Mouse (Mus musculus) left cerebral cortex, postnatal 14 days (tissue): ENCODE results near the gene Atp5d. TPM values are rescaled to one million over a fixed set of nuclear protein-coding genes. Genes with fewer than 3 reads are reported as not detected.

Experiments used
- DNase-seq, 2 experiments: peaks; one replicate each; pipeline ENCODE4 v3.0.0; 2021 to 2022; ENCODE audit warnings: low spot score in 2 of 2, mixed read lengths in 1 of 2
- intact Hi-C: fragments of 180-260 bp; cut with DNase I; formaldehyde crosslinking; loops from one replicate; pipeline ENCODE4 v1.15.1; 2025
- long read RNA-seq, 2 experiments: library from polyadenylated mRNA; stranded (forward); transcript quantifications; one replicate each; pipeline ENCODE4 v2.0.0; 2021
- total RNA-seq, 2 experiments: library from RNA; stranded (reverse); gene quantifications; 2 replicates each; pipeline ENCODE4 v1.2.3; 2021

Gene Atp5d
- 100 to 1,000 TPM; 403 to 424 TPM for total RNA-seq
- long read RNA-seq, experiment 1, transcript Atp5d-201 (4 exons, 931 nt): major isoform, 265 of 302 reads
- long read RNA-seq, experiment 1, transcript Atp5d-203 (5 exons, 1,410 nt): minor isoform, 5 of 302 reads
- long read RNA-seq, experiment 1, partial matches to known transcripts: 4 of 302 reads
- long read RNA-seq, experiment 1, other reads (novel, unspliced or antisense): 24 of 302 reads
- long read RNA-seq, experiment 2, transcript Atp5d-201 (4 exons, 931 nt): major isoform, 188 of 214 reads
- long read RNA-seq, experiment 2, partial matches to known transcripts: 3 of 214 reads
- long read RNA-seq, experiment 2, other reads (novel, unspliced or antisense): 21 of 214 reads

- DNase-seq: peak; percentile 80 to 81
- intact Hi-C loops: no loop called here
Measured at GRCm38 (mm10) chr10:80138553-80139438, at the start of gene Atp5d. Gene Atp5d (plus strand): TSS chr10:80138632.

DNA sequence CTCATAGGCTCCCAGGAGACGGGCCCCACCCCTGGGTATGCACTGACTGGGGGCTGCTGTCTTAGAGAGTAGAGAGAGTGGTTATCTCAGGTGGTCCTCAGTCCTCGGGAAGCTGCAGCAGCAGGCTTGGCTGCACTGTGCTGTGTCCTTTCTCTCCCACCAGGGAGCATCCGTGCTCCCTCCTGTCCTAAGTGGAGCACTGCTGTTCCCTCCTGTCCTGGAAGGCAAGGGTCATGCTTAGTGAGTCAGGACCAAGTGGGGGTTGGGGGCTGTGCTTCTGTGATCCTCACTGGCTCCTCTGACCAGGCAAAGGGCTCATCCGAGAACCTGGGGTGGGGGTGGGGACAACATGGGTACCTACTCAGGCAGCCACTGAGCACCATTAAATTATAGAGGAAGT is 49.3 kb upstream of the Atp5d start:
- DNase-seq: no peak
- intact Hi-C loops: no loop called here

DNA sequence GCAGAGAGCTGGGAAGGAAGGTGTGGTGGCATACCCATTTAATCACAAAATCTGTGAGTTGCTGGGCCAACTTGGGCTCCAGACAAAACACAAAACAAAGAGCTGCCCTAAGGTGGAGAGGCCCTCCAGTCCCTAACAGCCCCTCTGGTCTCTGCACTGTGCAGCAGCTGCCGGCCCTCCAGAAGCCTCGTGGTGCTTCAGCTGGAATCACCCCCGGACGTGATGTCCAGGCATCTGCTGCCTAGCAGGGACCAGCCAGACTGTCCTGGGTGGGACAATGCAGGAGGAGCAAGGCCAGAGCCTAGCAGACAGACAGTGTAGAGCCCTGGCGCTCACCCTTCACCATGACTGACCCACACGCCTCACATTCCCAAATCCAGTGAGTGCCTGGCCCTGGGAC is 46.9 kb upstream of the Atp5d start:
- intact Hi-C loops: no loop called here
- no peak for DNase-seq

DNA sequence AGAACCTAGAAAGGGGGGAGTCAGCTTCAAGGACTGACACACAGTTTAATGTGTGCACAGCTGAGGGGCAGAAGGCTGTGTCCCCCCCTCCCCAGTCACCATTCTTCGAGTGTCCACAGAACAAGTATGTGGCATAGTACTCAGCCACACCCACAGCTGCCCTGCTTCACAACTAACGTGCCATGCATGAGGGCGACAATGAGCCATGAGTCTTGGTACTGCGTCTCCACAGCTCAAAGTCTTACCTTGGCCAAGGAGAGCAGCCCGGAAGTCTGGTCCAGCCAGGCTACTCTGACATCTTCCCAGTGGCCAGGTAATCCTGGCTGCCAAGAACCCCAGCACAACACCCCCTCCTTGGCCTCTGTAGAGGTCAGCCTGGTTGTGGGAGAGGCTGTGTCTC is 45.7 kb upstream of the Atp5d start:
- intact Hi-C loops: no loop called here
- DNase-seq: no peak

- DNase-seq: no peak
- intact Hi-C loops: no loop called here
Measured at GRCm38 (mm10) chr10:80094085-80094484, 44.3 kb upstream of the Atp5d start.

GRCm38 (mm10) chr10:80094684-80095083 is 43.7 kb upstream of the Atp5d start:
- intact Hi-C loops: no loop called here

DNA sequence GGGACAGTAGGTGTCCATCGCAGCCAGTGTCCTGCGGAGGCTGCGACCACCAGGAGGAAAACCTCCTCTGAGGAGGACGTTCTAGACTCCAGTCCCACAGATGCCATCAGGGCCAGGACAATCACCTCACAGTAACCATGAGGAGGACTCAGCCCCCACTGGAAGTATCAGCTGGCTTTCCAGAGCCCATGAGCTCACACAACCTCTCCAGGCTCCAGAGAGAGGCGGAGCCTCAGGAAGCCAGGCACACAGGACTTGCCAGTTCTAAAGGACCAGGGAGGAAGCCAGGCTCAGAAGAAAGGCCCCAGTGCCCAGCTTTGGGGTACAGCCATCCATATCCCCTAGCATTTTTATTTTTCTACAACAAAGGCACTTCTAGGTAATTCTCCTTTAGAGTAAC is 42.9 kb upstream of the Atp5d start:
- intact Hi-C loops: no loop called here
- no peak for DNase-seq

More at GRCm38 (mm10) chr10:80094684-80095083, 43.7 kb upstream of the Atp5d start:
- DNase-seq: no peak

DNA sequence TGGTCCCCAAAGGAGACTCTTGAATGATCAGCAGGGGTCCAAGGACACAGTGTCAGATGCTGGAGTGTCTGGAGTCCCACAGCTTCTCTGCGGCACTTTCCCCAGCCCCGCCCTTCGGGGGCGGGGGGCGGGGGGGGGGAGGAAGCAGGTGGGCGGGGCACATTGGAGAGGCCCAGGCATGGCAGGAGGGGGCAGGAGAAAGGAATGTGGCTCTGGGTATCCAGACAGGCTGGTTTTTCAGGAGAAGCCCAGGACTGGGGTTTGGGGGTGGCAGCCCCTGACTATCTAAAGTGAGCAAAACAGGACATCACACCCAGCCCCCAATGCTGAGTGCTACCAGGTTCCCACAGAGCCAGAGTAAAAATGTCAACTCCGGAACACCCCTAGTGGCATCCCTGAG is 41.2 kb upstream of the Atp5d start:
- no peak for DNase-seq
- intact Hi-C loops: no loop called here

GRCm38 (mm10) chr10:80098630-80099029 is 39.8 kb upstream of the Atp5d start:
- no peak for DNase-seq
- intact Hi-C loops: no loop called here

- intact Hi-C loops: no loop called here
Measured at GRCm38 (mm10) chr10:80100982-80101381, 37.5 kb upstream of the Atp5d start.

GRCm38 (mm10) chr10:80102216-80102915 is 36.1 kb upstream of the Atp5d start:
- intact Hi-C loops: no loop called here
- DNase-seq: peak; percentile 61 to 82

More at GRCm38 (mm10) chr10:80100982-80101381, 37.5 kb upstream of the Atp5d start:
- DNase-seq: no peak

DNA sequence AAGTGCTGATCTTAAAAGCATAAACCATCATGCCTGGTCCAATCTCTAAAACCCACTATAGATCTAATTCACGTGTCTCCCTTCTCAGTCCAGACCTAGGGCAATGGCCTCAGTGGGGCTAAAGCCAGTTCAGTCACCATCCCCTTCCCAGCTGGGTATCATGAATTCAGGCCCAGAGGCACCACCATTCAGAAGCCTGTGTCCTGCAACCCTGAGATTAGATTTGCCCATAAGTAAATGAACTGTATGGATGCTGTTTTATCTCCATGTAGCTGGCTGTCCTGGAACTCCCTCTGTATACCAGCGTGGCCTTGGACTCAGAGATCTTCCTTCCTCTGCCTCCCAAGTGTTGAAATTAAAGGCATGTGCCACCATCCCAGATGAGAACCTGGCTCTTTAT is 35.4 kb upstream of the Atp5d start:
- intact Hi-C loops: no loop called here
- DNase-seq: no peak

- intact Hi-C loops: no loop called here
- DNase-seq: no peak
Measured at GRCm38 (mm10) chr10:80104181-80104580, 34.3 kb upstream of the Atp5d start.

DNA sequence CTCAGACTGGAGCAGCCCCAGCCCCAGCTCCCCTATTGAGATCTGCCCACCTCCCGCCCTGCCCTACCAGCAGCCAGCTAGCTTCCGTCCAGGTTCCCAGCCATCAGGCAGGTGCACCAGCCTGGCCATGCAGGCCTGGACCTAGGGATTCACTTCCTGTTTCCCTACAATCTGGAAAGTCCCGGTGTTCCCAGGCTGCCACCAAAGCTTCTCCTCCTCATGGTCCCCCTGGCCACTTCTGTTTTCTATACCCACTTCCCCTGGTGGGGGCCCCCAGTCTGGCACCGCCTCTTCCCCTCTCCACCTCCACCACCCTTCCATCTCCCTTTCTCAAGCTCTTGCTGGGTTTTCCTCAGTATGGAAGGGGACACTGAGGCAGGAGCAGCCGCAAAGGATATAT is 33.0 kb upstream of the Atp5d start, which contains the start of gene Sbno2:
TSS of gene Sbno2 (minus strand) at position 112 of the 400 bp plus-strand sequence.
- intact Hi-C loops: no loop called here
- no peak for DNase-seq

GRCm38 (mm10) chr10:80105926-80106325 is 32.5 kb upstream of the Atp5d start:
- no peak for DNase-seq
- intact Hi-C loops: no loop called here

DNA sequence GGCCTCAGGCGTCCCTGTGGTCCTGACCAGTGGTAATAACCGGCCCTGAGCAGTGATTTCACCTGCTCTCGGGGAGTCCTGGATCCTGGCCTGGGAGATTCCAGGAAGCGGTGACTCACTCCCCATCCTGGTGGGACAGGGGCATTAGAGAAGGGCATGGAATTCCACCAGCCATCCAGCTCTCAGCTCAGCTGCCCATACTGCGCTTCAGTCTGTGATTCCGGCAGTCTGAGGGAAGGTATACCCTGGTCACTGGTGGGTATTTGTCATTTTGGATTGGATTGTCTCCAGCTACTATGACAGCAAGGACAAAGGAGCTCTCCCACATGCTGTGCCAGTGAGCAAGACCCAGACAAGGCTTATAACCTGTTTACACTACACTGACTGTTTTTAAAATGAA is 30.8 kb upstream of the Atp5d start:
- intact Hi-C loops: no loop called here
- no peak for DNase-seq

DNA sequence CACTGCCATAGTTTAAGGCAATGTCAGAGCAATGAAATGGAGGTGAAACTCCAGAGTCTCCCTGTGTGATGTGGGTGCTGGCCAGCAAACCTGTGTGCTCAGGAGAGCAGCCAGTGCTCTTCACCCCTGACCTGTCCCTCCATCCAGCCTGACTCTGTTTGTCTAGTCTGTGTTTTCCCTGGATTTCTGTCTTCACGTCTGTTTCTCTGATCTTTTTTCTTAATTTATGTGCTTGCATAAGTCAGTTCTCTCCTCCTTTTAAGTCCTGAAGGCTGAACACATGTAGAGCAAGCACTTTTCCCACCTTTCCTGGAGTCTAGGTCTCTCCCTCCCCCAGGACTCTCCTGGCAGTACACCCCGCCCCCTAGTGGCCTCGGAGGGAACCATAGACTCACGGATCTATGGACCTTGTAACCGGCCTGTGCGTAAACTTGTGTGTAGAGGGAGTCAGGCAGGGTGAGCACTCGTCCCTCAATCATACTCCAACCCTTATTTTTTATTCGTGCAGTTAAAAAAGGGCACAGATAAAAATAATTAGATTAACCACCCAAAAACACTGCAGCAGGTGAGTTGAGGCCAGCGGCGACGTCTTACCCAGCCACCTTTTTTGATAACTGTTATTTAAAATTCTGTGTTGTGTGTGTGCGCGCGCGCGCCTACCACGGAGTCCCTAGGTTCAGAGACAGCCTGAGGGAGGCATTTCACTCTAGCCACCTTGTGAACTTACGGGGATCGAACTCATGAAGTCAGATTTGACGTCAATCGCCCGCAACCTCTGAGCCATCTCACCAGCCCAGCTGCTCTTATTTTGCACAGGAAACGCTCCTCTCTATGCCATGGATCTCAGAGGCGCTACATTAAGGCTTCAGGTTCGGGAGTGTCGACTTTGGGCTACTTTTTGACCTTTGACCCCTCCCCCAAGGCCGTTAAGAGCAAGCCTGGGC is 23.8 kb upstream of the Atp5d start:
- DNase-seq: peak; percentile 89
- intact Hi-C loops: loop anchor here (1.0 to 5.0 kb wide), 2 partner anchors 60 to 117 kb away; partner anchors contain the start of gene Abca7

GRCm38 (mm10) chr10:80115290-80115943 is 23.0 kb upstream of the Atp5d start, which contains the start of gene Stk11:
Gene Stk11 (plus strand): TSS chr10:80115803.
- DNase-seq: peak; percentile 100
- intact Hi-C loops: no loop called here
